Mouse (Mus musculus): ENCODE results near the gene Abcb9. TPM values are rescaled to one million over a fixed set of nuclear protein-coding genes. Genes with fewer than 3 reads are reported as not detected.
"Not testable (repeated sequence)": the region's sequence is repeated elsewhere in the genome, so short reads cannot be mapped to it uniquely, and the experiment has no call there.

Gene Abcb9
- polyA plus RNA-seq, 1 experiment from 2014 or later: 1.6 TPM

DNA sequence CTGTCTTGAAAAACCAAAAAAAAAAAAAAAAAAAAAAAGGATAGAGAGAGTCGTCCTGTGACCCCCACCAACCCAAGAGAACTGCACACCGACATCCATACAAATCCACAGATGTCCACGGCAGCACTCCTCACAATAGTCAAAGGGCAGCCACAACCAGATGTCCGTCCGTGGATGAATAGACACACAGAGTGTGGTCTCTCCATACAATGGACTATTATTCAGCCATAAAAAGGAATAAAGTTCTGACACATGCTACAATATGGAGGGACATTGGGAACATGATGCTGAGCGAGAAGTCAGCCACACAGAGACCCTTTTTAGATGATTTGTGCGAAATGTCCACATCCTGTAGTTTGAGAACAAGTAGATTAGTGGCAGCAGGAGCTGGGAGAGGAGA is 36.8 kb downstream of the Abcb9 start:
- 96% methylated on average over 6 of the region's 7 CpGs for WGBS (ENCODE audit: missing documents)
- H3K4me3 ChIP-seq (ENCODE audit: inconsistent target): no peak overlapping the region
- peak overlapping the region; percentile 87 for H3K27ac ChIP-seq
- H3K36me3 ChIP-seq (ENCODE audit: inconsistent target): no peaks in the 10 kb centered on the region
- H3K79me2 ChIP-seq (ENCODE audit: inconsistent target): no peaks in the 10 kb centered on the region

DNA sequence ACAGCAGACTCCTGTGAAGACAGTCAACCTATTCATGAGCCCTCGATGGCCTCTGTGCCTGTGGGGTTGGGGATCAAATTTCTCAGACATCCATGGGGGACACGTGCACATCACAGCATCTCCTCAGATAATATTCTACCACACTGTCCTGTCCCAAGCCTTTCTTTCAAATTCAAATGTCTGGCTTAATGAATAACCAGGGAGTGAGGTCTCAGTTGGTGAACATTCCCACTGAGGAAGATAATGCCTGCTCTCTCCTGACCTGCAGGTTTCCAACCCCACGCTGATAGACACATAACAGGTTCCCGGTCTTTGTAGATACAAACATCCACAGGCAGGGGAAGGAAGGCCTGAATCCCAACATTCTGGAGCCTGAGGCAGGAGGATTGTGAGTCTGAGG is 38.6 kb downstream of the Abcb9 start:
- Histone ChIP-seq H3K27ac (no peak overlapping the region), H3K4me3 (ENCODE audit: inconsistent target) (no peak overlapping the region), H3K79me2 (ENCODE audit: inconsistent target) (no peaks in the 10 kb centered on the region), H3K36me3 (ENCODE audit: inconsistent target) (no peaks in the 10 kb centered on the region)
- 100% methylated on average over 4 of the region's 4 CpGs for WGBS (ENCODE audit: missing documents)

DNA sequence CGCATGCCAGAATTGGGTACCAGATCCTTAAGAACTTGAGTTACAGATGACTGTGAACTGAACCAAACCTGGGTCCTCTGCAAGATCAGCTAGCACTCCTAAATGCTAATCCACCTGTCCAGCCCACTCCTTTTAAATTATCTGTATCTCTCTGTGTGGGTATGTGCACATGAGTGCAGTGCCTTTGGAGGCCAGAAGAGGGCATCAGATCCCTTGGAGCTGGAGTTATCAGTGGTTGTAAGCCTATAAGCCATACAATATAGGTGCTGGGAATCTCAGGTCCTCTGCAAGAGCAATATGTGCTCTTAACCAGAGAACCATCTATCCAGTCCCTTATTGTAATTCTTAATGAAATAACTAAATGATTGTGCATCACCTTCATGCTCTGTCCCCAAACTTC is 39.4 kb downstream of the Abcb9 start:
- no peak overlapping the region for H3K27ac ChIP-seq

DNA sequence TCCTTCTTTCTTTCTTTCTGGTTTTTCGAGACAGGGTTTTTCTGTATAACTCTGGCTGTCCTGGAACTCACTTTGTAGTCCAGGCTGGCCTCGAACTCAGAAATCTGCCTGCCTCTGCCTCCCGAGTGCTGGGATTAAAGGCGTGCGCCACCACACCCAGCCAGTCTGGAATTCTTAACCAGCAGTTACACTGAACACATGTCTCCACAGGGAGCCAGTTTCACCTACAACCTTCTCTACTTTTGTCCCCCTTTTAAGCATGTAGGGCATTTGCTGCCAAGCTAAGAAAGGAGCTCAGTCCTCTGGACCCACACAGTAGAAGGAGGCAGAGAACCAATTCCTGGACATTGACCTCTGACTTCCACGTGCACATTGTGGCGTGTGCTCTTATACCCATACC is 43.0 kb downstream of the Abcb9 start:
- H3K4me3 ChIP-seq (ENCODE audit: inconsistent target); H3K79me2 ChIP-seq (ENCODE audit: inconsistent target); H3K36me3 ChIP-seq (ENCODE audit: inconsistent target): not testable (repeated sequence)
- peak overlapping the region; percentile 91; the same call in 1 of the 2 replicates for H3K27ac ChIP-seq
- 100% methylated on average over 3 of the region's 7 CpGs for WGBS (ENCODE audit: missing documents)

More for the DNA sequence above, 39.4 kb downstream of the Abcb9 start:
- H3K79me2 ChIP-seq (ENCODE audit: inconsistent target): no peaks in the 10 kb centered on the region
- 100% methylated on average over 1 of the region's 1 CpGs for WGBS (ENCODE audit: missing documents)
- no peaks in the 10 kb centered on the region for H3K36me3 ChIP-seq (ENCODE audit: inconsistent target)
- H3K4me3 ChIP-seq (ENCODE audit: inconsistent target): no peak overlapping the region

DNA sequence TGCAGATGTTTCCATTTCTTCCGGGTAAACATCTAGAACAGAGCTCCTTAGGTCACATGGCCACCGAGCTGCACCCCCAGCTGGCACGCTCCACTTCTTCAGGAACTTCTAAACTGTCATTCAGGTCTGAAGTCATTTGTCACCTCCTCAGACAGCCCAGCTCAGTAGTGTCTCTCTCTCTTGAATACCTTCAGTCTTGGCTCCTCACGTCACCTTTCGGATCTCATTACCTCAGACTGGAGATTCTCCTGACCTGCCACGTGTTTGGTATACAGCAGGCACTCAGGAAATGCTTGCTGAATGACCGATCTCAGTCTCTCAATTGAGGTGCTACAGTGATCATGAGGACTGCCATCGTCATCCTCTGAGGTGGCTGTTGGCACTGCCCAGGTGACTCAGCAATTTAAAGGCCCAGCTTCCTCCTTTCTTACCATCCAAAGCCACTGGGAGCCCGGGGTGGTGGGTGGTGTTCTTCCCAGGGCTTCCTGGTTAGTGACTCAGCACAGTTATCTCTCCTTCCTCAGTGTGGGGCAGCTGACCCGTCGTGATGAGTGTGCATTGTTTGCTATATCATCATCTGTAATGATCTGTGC is 43.6 kb downstream of the Abcb9 start:
- H3K36me3 ChIP-seq (ENCODE audit: inconsistent target): no peaks in the 10 kb centered on the region
- no peak overlapping the region for H3K4me3 ChIP-seq (ENCODE audit: inconsistent target)
- H3K79me2 ChIP-seq (ENCODE audit: inconsistent target): no peaks in the 10 kb centered on the region
- WGBS (ENCODE audit: missing documents): 6% methylated on average over 11 of the region's 11 CpGs
- H3K27ac ChIP-seq: peak overlapping the region; percentile 91

DNA sequence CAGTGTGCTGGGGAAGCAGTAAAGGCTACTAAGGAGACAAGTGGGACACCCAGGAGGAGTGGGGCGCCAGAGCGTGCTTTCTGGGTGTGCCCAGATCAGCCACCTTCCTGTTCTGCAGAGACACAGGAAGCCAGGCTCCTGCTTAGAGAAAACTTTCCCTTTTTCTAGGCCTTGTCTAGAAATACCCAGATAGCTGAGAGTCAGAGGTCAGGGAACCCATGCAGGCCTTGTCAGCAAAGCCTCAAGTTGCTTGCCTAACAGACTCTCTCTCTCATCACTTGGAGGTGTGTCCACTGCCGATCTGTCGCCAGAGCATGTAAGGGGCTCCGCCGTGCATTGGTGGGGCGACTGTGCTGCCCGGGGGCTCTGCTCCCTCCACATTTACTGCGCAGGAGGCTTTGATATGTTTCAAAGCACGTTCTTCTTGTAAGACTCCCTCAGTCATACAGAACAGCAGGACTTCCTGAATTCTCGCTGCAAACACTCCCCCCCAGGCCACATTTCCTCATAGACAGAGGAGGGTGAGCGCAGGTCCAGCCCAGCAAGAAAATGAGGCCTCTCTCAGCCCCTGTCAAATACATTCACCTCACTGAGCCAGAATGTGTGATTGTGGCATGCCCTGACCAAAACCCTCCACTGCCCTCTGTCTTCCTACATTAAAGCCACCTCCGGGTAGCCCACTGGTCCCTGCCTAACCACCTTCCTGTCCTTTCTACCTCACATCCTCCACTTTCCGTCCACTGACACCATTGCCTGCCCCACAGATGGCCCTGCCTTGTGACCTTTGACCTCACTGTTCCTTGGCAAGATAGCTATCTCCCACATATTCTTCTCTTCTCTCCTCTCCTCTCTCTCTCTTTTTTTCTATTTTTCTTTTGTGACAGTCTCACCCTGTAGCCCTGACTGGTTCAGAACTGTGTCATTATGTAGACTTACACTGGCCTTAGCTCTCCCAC is 45.2 kb downstream of the Abcb9 start:
- no peak overlapping the region for H3K4me3 ChIP-seq (ENCODE audit: inconsistent target)
- no peaks in the 10 kb centered on the region for H3K79me2 ChIP-seq (ENCODE audit: inconsistent target)
- WGBS (ENCODE audit: missing documents): 7% methylated on average over 14 of the region's 14 CpGs

DNA sequence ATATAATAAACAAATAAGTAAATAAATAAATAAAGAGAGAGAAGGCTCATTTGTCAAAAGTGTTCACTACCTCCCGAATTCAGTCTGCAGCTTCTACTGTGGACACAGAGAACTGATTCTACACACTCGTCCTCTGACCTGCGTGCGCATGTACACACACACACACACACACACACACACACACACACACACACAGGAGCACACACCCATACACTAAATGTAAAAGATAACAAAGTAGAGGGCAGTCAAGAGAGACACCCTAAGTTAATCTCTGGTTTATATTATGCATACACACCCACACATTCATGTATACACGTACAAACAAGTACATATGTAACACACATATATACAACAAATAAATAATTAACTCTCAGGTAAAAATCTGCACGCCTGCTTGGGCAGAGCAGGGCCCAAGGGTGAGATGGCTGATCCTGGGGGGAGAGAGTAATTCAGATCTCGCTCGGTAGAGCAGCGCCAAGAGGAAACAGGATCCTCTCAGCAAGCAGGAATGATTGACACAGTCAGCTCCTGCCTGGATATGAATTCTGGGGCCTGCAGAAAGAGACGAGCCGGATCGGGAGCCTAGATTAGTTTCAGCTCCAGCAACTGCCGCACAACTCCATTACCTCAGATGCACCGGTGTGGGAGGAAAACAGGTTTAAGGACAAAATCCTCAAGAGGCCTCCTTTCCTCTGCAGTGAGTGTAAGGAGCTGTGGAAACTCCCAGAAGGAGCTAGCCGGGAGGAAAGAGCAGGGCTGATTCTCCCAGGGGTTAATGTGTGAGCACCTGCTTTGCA is 46.2 kb downstream of the Abcb9 start:
- WGBS (ENCODE audit: missing documents): 78% methylated on average over 15 of the region's 15 CpGs
- Histone ChIP-seq H3K4me3 (ENCODE audit: inconsistent target) (no peak overlapping the region), H3K27ac (peak overlapping the region; percentile 91), H3K79me2 (ENCODE audit: inconsistent target) (no peaks in the 10 kb centered on the region), H3K36me3 (ENCODE audit: inconsistent target) (no peaks in the 10 kb centered on the region)

More for the DNA sequence above, 45.2 kb downstream of the Abcb9 start:
- Histone ChIP-seq H3K36me3 (ENCODE audit: inconsistent target) (no peaks in the 10 kb centered on the region), H3K27ac (peak overlapping the region; percentile 91)

DNA sequence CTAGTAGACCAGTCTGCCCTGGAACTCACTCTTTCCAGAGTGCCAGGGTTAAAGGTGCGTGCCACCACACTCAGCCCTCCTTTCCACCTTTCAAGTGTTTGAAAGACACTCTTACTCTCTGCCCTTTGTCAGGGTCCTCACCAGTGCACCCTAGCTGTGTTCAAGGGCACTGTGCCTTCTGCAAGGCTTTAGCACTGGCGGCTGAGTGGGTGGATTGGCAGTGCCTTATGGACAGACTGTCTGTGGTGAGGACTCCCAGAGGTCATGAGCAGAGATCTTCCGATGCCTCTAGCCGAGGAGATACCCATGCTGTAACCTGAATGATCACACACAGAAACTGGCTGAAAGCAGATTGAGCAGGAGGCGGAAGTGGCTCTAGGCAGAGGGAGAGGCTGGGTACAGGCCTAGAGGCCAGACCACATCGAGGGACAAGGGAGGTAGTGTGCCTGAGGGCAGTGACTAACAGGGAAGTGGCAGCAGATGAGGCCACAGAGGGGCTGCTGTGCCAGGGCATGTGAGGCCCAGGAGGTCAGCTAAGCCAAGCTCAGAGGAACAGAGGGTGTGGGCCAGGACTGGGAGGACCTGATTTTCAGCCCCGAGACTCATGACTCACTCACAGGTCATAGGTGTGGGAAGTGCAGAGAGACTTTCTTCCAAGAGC is 48.7 kb downstream of the Abcb9 start:
- H3K36me3 ChIP-seq (ENCODE audit: inconsistent target): no peaks in the 10 kb centered on the region
- H3K27ac ChIP-seq: peak overlapping the region; percentile 91
- H3K79me2 ChIP-seq (ENCODE audit: inconsistent target): no peaks in the 10 kb centered on the region
- 33% methylated on average over 7 of the region's 7 CpGs for WGBS (ENCODE audit: missing documents)
- no peak overlapping the region for H3K4me3 ChIP-seq (ENCODE audit: inconsistent target)

DNA sequence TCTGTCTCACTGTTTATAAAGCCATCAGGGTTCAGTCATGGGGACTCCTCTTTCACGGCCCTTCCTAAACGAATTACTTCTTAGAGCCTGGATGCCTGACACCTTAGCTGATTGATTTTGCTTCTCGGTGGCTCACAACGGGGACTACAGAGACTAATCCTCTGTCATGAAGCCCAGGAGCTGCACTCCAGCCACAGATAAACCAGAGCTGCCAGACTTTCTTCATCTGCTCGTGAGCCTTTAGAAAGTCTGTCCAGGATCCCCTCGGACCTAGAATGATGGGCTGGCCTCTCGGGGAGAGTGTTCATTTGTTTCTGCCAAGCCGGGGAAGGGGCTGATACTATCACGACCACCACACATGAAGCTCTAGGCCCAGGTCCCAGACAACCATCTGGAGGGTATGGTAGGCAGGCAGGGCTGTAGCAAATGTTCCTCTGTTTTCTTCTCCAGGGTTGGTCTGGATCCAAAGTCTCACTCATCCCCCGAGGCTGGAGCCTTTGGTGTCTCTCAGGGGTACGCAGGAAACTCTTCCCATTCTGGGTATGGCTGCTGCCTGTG is 50.1 kb downstream of the Abcb9 start:
- no peaks in the 10 kb centered on the region for H3K79me2 ChIP-seq (ENCODE audit: inconsistent target)
- H3K36me3 ChIP-seq (ENCODE audit: inconsistent target): no peaks in the 10 kb centered on the region
- 93% methylated on average over 11 of the region's 11 CpGs for WGBS (ENCODE audit: missing documents)
- no peak overlapping the region for H3K27ac ChIP-seq
- H3K4me3 ChIP-seq (ENCODE audit: inconsistent target): no peak overlapping the region

DNA sequence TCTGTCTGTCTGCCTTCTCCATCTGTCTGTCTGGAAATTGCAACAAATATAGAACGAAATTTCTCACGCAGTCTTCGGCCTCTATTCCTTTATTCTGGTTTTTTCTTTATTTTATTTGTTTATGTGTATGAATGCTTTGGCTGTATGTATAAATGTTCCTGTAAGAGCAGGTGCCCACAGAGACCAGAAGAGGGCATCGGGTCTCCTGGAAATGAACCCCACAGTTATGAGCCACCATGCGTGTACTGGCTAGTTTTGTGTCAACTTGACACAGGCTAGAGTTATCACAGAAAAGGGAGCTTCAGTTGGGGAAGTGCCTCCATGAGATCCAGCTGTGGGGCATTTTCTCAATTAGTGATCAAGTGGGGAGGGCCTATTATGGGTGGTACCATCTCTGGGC is 51.6 kb downstream of the Abcb9 start:
- Histone ChIP-seq H3K79me2 (ENCODE audit: inconsistent target) (no peaks in the 10 kb centered on the region), H3K36me3 (ENCODE audit: inconsistent target) (no peaks in the 10 kb centered on the region), H3K4me3 (ENCODE audit: inconsistent target) (no peak overlapping the region), H3K27ac (no peak overlapping the region)
- 96% methylated on average over 5 of the region's 5 CpGs for WGBS (ENCODE audit: missing documents)

DNA sequence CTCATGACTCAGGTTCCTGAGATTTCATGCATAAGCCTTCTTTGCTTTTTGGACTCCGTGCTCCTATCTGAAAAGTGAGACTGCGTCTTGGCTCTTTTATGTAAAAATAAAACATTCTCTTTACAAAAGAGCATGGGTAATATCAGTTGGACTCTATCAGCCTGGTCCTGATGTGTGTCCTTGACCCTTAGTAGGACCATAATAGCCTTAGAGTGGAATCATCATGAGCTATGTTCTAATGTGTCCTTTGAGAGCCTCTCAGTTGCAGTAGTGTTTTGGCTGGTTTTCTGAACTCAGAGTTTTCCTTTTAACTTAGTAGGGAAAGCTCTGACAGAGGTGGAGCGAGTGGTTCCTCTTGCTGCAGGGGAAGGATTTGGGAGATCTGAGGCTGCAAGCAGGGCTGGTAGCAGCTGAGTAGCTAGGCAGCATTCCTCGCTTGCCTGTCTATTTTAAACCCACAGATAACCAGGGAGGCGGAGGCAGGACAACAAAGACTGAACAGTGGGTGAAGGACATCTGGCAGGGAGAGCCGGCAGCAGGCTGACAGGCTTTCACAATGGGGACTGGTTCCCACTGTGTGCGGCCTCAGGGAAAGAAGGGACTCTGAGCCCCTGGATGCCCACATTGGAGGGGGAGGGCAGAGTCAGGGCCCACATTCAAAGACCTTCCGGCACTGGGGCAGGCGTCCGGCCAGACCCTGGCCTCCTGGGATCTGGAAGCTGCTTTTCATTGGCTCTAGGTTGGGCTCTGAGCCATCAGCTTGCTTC is 52.2 kb downstream of the Abcb9 start:
- H3K36me3 ChIP-seq (ENCODE audit: inconsistent target): no peaks in the 10 kb centered on the region
- H3K79me2 ChIP-seq (ENCODE audit: inconsistent target): no peaks in the 10 kb centered on the region
- 93% methylated on average over 10 of the region's 10 CpGs for WGBS (ENCODE audit: missing documents)
- H3K27ac ChIP-seq: no peak overlapping the region
- no peak overlapping the region for H3K4me3 ChIP-seq (ENCODE audit: inconsistent target)

DNA sequence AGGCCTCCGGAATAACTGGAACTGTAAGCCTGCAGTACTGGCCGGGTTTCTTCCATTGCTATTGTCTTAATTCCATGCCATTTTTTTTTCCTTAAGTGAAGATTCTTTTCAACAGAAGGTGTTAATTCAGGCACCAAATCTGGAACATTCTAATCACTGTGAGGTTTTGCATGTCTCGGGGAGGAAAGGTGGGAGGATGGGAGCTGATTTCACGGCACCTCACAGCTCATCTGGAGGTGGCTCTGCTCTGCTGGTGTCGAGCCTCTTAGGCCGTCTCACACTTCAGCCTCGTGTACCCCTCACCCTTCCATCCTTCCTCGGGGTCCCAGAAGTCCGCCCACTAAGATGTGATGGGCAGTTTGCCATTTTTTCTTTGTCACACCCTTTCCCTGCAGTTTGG is 54.5 kb downstream of the Abcb9 start:
- WGBS (ENCODE audit: missing documents): 86% methylated on average over 9 of the region's 9 CpGs
- H3K36me3 ChIP-seq (ENCODE audit: inconsistent target): no peaks in the 10 kb centered on the region
- no peaks in the 10 kb centered on the region for H3K79me2 ChIP-seq (ENCODE audit: inconsistent target)
- no peak overlapping the region for H3K4me3 ChIP-seq (ENCODE audit: inconsistent target)
- H3K27ac ChIP-seq: no peak overlapping the region

DNA sequence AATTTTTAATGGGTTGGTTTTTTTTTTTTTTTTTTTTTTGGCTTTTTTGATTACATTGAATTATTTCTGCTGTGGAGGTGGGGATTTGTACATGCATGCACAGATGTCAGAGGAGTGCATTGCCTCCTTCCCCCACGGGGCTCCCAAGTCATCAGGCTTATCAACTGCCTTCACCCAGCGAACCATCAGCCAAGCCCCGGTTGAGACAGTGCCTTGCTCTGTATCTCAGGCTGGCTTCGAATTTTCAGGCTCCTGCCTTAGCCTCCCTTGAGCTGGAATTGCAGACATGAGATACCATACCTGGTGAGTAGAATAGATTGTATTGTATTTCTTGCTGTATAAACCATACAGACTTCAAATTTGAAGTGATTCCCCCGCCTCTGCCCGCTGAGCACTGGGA is 56.0 kb downstream of the Abcb9 start:
- Histone ChIP-seq H3K27ac (no peak overlapping the region), H3K4me3 (ENCODE audit: inconsistent target) (no peak overlapping the region), H3K36me3 (ENCODE audit: inconsistent target) (no peaks in the 10 kb centered on the region), H3K79me2 (ENCODE audit: inconsistent target) (no peaks in the 10 kb centered on the region)
- WGBS (ENCODE audit: missing documents): 88% methylated on average over 6 of the region's 6 CpGs

All from macrophage (primary cell).